Mouse (Mus musculus) embryonic facial prominence, embryonic 11.5 days (tissue): ENCODE measurements at regions not wholly inside any gene's neighbourhood (a gene's known extent, or its start where the extent isn't known, plus 50 kb on each side); places are given as distances from the start of the nearest gene placed in this dataset.
A peak's percentile ranks its signal among the peaks of the same experiment; 100 is the strongest.

Experiments used
- ATAC-seq: fragments of 200-750 bp; cut with Nextera tagmentation; replicated peaks from 2 replicates; pipeline ENCODE4 v1.8.0; 2017; ENCODE audit warnings: low read depth; ENCODE audit not compliant: insufficient number of reproducible peaks, low FRiP score, low TSS enrichment
- DNase-seq: peaks from one replicate; pipeline ENCODE4 v3.0.0-alpha.2; 2015; ENCODE audit warnings: low spot score
- H3K27ac ChIP-seq: fragments of 300-500 bp; sonication (generic); replicated peaks from 2 replicates; pipeline ENCODE4 v1.5.1; 2014; ENCODE audit warnings: mild to moderate bottlenecking, low read depth, low read length, control low read depth
- H3K27me3 ChIP-seq: fragments of 300-500 bp; sonication (generic); 2 replicates; pipeline ENCODE4 v1.6.1; 2014; ENCODE audit warnings: mild to moderate bottlenecking, low read length, moderate library complexity, mixed read lengths; ENCODE audit not compliant: control insufficient read depth, insufficient read depth
- H3K36me3 ChIP-seq: fragments of 300-500 bp; sonication (generic); replicated peaks from 2 replicates; pipeline ENCODE4 v1.6.1; 2014; ENCODE audit warnings: low read depth, mild to moderate bottlenecking, low read length, moderate library complexity, mixed read lengths; ENCODE audit not compliant: control insufficient read depth, insufficient read depth
- H3K4me1 ChIP-seq: fragments of 300-500 bp; sonication (generic); 2 replicates; pipeline ENCODE4 v1.6.1; 2014; ENCODE audit warnings: low read length, mixed read lengths; ENCODE audit not compliant: control insufficient read depth, insufficient read depth
- H3K4me2 ChIP-seq: fragments of 300-500 bp; sonication (generic); 2 replicates; pipeline ENCODE4 v1.6.1; 2014; ENCODE audit warnings: low read depth, mild to moderate bottlenecking, control low read depth, low read length, moderate library complexity
- H3K4me3 ChIP-seq: fragments of 300-500 bp; sonication (generic); 2 replicates; pipeline ENCODE4 v1.5.1; 2014; ENCODE audit warnings: low read depth, low read length, control low read depth
- H3K9ac ChIP-seq: fragments of 300-500 bp; sonication (generic); replicated peaks from 2 replicates; pipeline ENCODE4 v1.6.1; 2014; ENCODE audit warnings: mild to moderate bottlenecking, control low read depth, low read length
- H3K9me3 ChIP-seq: fragments of 300-500 bp; sonication (generic); replicated peaks from 2 replicates; pipeline ENCODE4 v1.6.1; 2016; ENCODE audit warnings: mild to moderate bottlenecking, low read length, inconsistent platforms, mixed read lengths; ENCODE audit not compliant: control insufficient read depth
- WGBS: fragments of 180-500 bp; shearing (Covaris S2); extraction: QIAGEN DNeasy Blood & Tissue Kit; methylation state at CpG from one replicate; pipeline ENCODE4 v1.1.7; 2014; 5-methylcytosine and 5-hydroxymethylcytosine counted together

- WGBS, result 84% methylated on average over 3 of the region's 3 CpGs
- no peak for ATAC-seq
- Histone ChIP-seq H3K36me3 (no peaks in the 10 kb centered on the region), H3K27me3 (no peaks in the 10 kb centered on the region), H3K9me3 (no peaks in the 10 kb centered on the region), H3K9ac (no peak overlapping the region), H3K4me2 (no peak overlapping the region), H3K27ac (no peak overlapping the region), H3K4me3 (no peak overlapping the region), H3K4me1 (no peaks in the 10 kb centered on the region)
- no peak for DNase-seq
Measured at GRCm38 (mm10) chr14:86329176-86329575, 811.9 kb downstream of the Diaph3 start.

DNA sequence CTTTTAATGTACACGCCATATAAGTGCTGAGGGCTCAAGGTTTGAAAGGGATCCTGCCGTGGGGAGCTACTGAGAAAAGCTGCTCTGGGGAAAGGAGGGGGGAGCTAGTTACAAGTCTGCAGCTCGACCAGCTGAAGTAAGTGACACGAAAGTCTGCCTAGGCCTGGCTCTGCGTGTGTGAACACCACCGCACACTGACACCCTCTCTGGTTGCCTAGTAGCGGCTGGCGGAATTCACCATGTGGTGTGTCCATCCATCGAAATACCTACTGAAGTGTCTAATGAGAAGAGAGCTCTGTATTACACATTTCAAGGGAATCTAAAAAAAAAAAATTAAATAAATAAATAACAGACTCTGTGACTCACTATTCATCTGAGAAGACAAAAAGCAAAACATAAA is 813.4 kb downstream of the Diaph3 start:
- no peaks in the 10 kb centered on the region for H3K9me3 ChIP-seq
- no peak for DNase-seq
- 66% methylated on average over 9 of the region's 9 CpGs for WGBS
- H3K9ac ChIP-seq, result no peak overlapping the region
- no peak overlapping the region for H3K4me3 ChIP-seq
- no peaks in the 10 kb centered on the region for H3K27me3 ChIP-seq
- no peak for ATAC-seq
- H3K4me1 ChIP-seq, result no peaks in the 10 kb centered on the region
- no peaks in the 10 kb centered on the region for H3K36me3 ChIP-seq
- H3K27ac ChIP-seq, result no peak overlapping the region
- no peak overlapping the region for H3K4me2 ChIP-seq

GRCm38 (mm10) chr14:86322365-86322764 is 818.7 kb downstream of the Diaph3 start:
- Histone ChIP-seq H3K4me2 (no peak overlapping the region), H3K27ac (no peak overlapping the region), H3K36me3 (no peaks in the 10 kb centered on the region), H3K9me3 (no peaks in the 10 kb centered on the region), H3K4me1 (no peaks in the 10 kb centered on the region), H3K9ac (no peak overlapping the region), H3K4me3 (no peak overlapping the region), H3K27me3 (no peaks in the 10 kb centered on the region)
- DNase-seq (no peak), ATAC-seq (no peak)
- WGBS, result 41% methylated on average over 7 of the region's 7 CpGs

GRCm38 (mm10) chr14:86315974-86316373 is 825.1 kb downstream of the Diaph3 start:
- H3K4me1 ChIP-seq, result no peaks in the 10 kb centered on the region
- H3K27ac ChIP-seq, result no peak overlapping the region
- H3K4me2 ChIP-seq, result no peak overlapping the region
- DNase-seq (no peak), ATAC-seq (no peak)
- no peak overlapping the region for H3K4me3 ChIP-seq
- H3K27me3 ChIP-seq, result no peaks in the 10 kb centered on the region
- no peak overlapping the region for H3K9ac ChIP-seq
- H3K9me3 ChIP-seq, result no peaks in the 10 kb centered on the region
- no peaks in the 10 kb centered on the region for H3K36me3 ChIP-seq
- WGBS, result 76% methylated on average over 6 of the region's 6 CpGs

- H3K4me3 ChIP-seq, result no peak overlapping the region
- no peaks in the 10 kb centered on the region for H3K27me3 ChIP-seq
- no peak overlapping the region for H3K27ac ChIP-seq
- H3K4me1 ChIP-seq, result no peaks in the 10 kb centered on the region
- H3K36me3 ChIP-seq, result no peaks in the 10 kb centered on the region
- no peak overlapping the region for H3K9ac ChIP-seq
- ATAC-seq (no peak), DNase-seq (no peak)
- WGBS, result 66% methylated on average over 7 of the region's 7 CpGs
- H3K4me2 ChIP-seq, result no peak overlapping the region
- no peaks in the 10 kb centered on the region for H3K9me3 ChIP-seq
Measured at GRCm38 (mm10) chr14:86308949-86309543, 832.0 kb downstream of the Diaph3 start.

DNA sequence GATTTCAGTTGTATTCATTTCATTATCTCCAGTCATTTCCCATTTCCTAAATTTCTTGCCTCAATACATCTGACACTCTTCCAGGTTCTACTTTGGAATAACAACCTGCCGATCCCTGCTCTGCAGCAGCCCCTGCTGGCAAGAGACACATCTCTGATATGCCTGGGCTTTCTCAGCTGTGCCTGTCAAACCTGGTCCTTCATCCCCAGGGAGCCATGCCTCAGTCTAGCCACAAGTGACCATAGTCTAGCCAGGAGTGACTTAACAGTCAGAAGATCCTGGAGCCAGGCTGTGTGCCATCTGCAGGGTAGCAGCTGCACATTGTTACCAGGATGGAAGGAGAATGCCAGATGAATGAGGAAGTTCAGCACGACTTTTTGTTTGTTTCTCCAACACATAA is 833.2 kb downstream of the Diaph3 start:
- no peak for ATAC-seq
- Histone ChIP-seq H3K9me3 (no peaks in the 10 kb centered on the region), H3K9ac (no peak overlapping the region), H3K4me3 (no peak overlapping the region), H3K4me2 (no peak overlapping the region), H3K4me1 (no peaks in the 10 kb centered on the region), H3K36me3 (no peaks in the 10 kb centered on the region), H3K27ac (no peak overlapping the region), H3K27me3 (no peaks in the 10 kb centered on the region)
- peak; percentile 56 for DNase-seq
- 33% methylated on average over 2 of the region's 2 CpGs for WGBS

- Histone ChIP-seq H3K4me1 (no peaks in the 10 kb centered on the region), H3K4me2 (no peak overlapping the region), H3K27me3 (no peaks in the 10 kb centered on the region), H3K36me3 (no peaks in the 10 kb centered on the region), H3K9ac (no peak overlapping the region), H3K9me3 (no peaks in the 10 kb centered on the region), H3K4me3 (no peak overlapping the region), H3K27ac (no peak overlapping the region)
- DNase-seq, result no peak
- ATAC-seq, result no peak
- 85% methylated on average over 5 of the region's 5 CpGs for whole genome bisulfite sequencing
Measured at GRCm38 (mm10) chr14:86301666-86302065, 839.4 kb downstream of the Diaph3 start.

DNA sequence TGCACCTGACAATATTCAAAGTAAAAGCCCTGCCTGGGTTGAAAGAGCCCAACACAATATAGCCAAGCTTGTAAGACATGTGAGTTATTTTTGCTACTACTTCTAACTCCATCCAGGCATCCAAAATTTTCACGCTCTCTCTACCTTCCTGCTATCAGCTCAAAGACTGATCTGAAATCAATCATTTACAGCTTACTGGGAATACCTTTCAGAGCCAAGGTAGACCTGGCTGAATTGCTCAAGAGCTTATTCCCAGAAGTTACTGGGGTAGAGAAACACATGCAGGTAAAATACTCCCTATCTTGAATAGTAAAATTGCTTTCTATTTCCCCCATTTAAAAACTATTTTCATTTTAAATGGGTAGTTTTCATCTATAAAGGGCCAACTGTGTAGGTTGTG is 840.2 kb downstream of the Diaph3 start:
- no peak overlapping the region for H3K4me3 ChIP-seq
- no peaks in the 10 kb centered on the region for H3K27me3 ChIP-seq
- no peaks in the 10 kb centered on the region for H3K9me3 ChIP-seq
- DNase-seq, result no peak
- no peaks in the 10 kb centered on the region for H3K36me3 ChIP-seq
- no peak overlapping the region for H3K4me2 ChIP-seq
- no peaks in the 10 kb centered on the region for H3K4me1 ChIP-seq
- H3K27ac ChIP-seq, result no peak overlapping the region
- no peak overlapping the region for H3K9ac ChIP-seq
- WGBS, result 86% methylated on average over 1 of the region's 1 CpGs
- ATAC-seq, result no peak
